Mouse (Mus musculus) forebrain, embryonic 13.5 days (tissue): Measurements from ENCODE around the gene Dlg2. TPM values are rescaled to one million over a fixed set of nuclear protein-coding genes. Genes with fewer than 3 reads are reported as not detected.
A peak's percentile ranks its signal among the peaks of the same experiment; 100 is the strongest.

Source experiments
- ATAC-seq: fragments of 200-750 bp; cut with Nextera tagmentation; 2 replicates; pipeline ENCODE4 v1.8.0; 2017
- H3K27ac ChIP-seq: fragments of 300-500 bp; sonication (generic); 2 replicates; pipeline ENCODE4 v1.5.1; 2015; ENCODE audit warnings: inconsistent platforms, mild to moderate bottlenecking, moderate library complexity
- H3K27me3 ChIP-seq: fragments of 300-500 bp; sonication (generic); 2 replicates; pipeline ENCODE4 v1.6.1; 2015; ENCODE audit warnings: mild to moderate bottlenecking, inconsistent platforms
- H3K36me3 ChIP-seq: fragments of 300-500 bp; sonication (generic); 2 replicates; pipeline ENCODE4 v1.6.1; 2015; ENCODE audit warnings: mild to moderate bottlenecking, inconsistent platforms; ENCODE audit not compliant: poor library complexity, severe bottlenecking
- H3K4me1 ChIP-seq: fragments of 300-500 bp; sonication (generic); 2 replicates; pipeline ENCODE4 v1.6.1; 2015; ENCODE audit warnings: inconsistent platforms
- H3K4me2 ChIP-seq: fragments of 300-500 bp; sonication (generic); 2 replicates; pipeline ENCODE4 v1.6.1; 2015; ENCODE audit warnings: inconsistent platforms, mild to moderate bottlenecking, moderate library complexity
- H3K4me3 ChIP-seq: fragments of 300-500 bp; sonication (generic); 2 replicates; pipeline ENCODE4 v1.5.1; 2015; ENCODE audit warnings: mild to moderate bottlenecking, inconsistent platforms
- H3K9ac ChIP-seq: fragments of 300-500 bp; sonication (generic); 2 replicates; pipeline ENCODE4 v1.6.1; 2015; ENCODE audit warnings: mild to moderate bottlenecking, inconsistent platforms
- H3K9me3 ChIP-seq: fragments of 300-500 bp; sonication (generic); replicated peaks from 2 replicates; pipeline ENCODE4 v1.6.1; 2016; ENCODE audit warnings: inconsistent platforms
- WGBS: fragments of 180-500 bp; shearing (Covaris S2); methylation state at CpG from one replicate; pipeline ENCODE4 v1.1.7; 2015; 5-methylcytosine and 5-hydroxymethylcytosine counted together
- polyA plus RNA-seq: library from polyadenylated mRNA; unstranded; fragments of >200 nt; fragmentation: Nextera tagmentation; extraction: Ambion mirVana; gene quantifications from 2 replicates; pipeline ENCODE4 v1.2.1, GENCODE M21; 2015

Dlg2 gene
- polyA plus RNA-seq, 1 experiment from 2014 or later = 10.1 TPM

DNA sequence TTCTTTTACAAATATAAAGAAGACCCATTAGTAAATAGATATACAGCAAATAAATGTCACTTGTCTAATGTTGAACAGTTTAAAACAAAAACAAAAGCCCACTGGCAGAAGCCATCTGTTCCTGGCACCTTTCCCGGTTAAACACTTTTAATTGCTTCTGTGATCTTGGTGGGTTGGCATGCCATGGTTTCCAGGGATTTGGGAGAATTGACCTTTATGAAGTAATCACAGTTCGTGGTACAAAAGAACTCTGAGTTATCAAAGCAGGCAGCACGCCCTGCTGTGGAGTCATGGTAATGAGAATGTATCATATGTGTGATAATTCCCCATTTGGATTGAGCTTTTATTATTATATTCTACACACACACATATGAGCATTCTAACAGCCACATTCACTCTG lies 1038.0 kb downstream of the Dlg2 start:
- ATAC-seq = peak; percentile 82
- H3K9ac ChIP-seq = no peak overlapping the region
- peaks cover 7% of the 10 kb centered on the region; the same call in 1 of the 2 replicates for H3K4me1 ChIP-seq
- no peak overlapping the region for H3K27ac ChIP-seq
- H3K4me3 ChIP-seq = no peak overlapping the region
- H3K36me3 ChIP-seq = no peaks in the 10 kb centered on the region
- no peaks in the 10 kb centered on the region for H3K9me3 ChIP-seq
- H3K27me3 ChIP-seq = 0 out of 2 replicates have a peak, but pooled peaks cover 2% of the 10 kb centered on the region
- WGBS = 26% methylated on average over 3 of the region's 3 CpGs
- H3K4me2 ChIP-seq = no peak overlapping the region

DNA sequence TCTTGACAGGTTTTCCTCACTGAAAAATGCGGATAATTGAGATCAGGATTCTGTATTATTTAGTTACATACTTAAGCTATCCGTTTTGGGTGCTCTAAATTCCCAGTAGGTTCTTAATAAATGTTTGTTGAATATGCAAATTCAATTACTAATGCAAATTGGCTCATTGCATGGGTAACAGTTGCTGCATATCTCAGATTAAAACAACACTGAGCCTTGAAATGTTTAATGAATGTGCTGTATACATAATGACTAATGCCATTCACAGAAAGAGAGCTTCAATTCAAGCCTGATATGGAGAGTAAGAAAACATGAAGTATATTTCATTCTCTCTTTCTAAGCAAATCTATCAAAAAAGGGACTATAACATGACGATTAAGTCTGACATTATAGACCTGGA lies 1039.8 kb downstream of the Dlg2 start:
- WGBS = 69% methylated on average over 3 of the region's 3 CpGs
- peaks cover 4% of the 10 kb centered on the region; the same call in 1 of the 2 replicates for H3K4me1 ChIP-seq
- no peak overlapping the region; the same call in 1 of the 2 replicates for H3K27ac ChIP-seq
- ATAC-seq = peak; percentile 73
- no peak overlapping the region for H3K4me3 ChIP-seq
- no peaks in the 10 kb centered on the region for H3K36me3 ChIP-seq
- no peak overlapping the region for H3K4me2 ChIP-seq
- H3K9ac ChIP-seq = no peak overlapping the region
- H3K27me3 ChIP-seq = 0 out of 2 replicates have a peak, but pooled peaks cover 2% of the 10 kb centered on the region
- no peaks in the 10 kb centered on the region for H3K9me3 ChIP-seq

DNA sequence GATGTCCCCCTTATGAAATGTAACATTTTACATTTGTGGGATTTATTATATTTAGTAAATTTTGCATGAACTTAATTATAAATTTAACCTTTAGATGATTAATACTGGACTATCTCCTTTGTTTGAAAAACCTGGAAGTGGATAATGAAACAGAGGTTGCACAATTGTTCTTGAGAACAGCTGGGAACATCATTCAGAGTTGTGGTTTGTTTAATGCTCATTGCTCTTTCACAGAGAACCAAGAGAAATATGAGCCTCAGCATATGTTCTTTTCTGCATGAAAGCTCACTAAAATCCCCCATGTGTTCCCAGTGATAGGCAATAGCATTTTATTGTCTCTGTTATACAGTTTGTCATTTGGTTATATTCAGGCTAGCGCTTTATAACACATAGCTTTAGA lies 1049.4 kb downstream of the Dlg2 start:
- no peak for ATAC-seq
- 97% methylated on average over 1 of the region's 1 CpGs for WGBS

DNA sequence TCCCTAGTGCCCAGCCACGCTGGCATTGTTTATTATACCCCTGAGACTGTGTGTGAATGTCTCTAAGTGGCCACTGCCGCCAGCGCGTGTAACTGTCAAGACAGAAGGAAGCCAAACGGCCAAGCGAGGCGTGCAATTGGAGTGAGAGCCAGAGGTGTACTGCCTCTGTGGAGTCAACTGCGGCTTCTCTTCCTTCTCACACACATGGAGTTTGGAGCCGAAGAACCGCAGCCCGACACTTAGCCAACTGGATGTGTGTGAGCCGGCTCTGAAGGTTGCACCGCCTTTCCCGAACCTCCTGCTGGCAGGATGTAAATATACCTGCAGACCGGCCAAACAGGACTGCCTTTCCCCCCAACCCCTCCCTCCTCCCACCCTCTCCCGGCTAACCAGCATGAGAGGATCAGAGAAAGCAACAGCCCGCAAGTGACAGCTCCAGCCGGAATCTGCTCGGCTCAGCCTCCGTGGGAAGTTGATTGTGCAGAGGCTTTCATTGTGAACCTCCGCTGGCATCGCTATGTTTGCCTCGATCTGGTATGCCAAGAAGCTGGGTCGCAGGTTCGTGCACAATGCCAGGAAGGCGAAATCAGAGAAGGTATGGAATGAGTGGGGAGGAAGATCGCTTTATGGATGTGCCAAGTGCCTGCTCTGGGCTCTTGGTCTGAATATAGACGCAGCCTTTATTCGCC lies 1066.3 kb downstream of the Dlg2 start:
- Histone ChIP-seq H3K36me3 (no peaks in the 10 kb centered on the region), H3K9me3 (no peaks in the 10 kb centered on the region), H3K4me3 (peak overlapping the region; percentile 45), H3K27ac (no peak overlapping the region), H3K4me1 (peaks cover 7% of the 10 kb centered on the region), H3K27me3 (peaks cover 9% of the 10 kb centered on the region; the same call in 1 of the 2 replicates), H3K9ac (peak overlapping the region; percentile 63), H3K4me2 (peak overlapping the region; percentile 71)
- 3% methylated on average over 29 of the region's 29 CpGs for WGBS
- peak; percentile 84 for ATAC-seq

More for the DNA sequence above, 1049.4 kb downstream of the Dlg2 start:
- no peak overlapping the region for H3K4me3 ChIP-seq
- H3K9me3 ChIP-seq = no peaks in the 10 kb centered on the region
- no peak overlapping the region for H3K27ac ChIP-seq
- H3K4me1 ChIP-seq = no peaks in the 10 kb centered on the region
- no peak overlapping the region for H3K4me2 ChIP-seq
- no peak overlapping the region for H3K9ac ChIP-seq
- H3K27me3 ChIP-seq = no peaks in the 10 kb centered on the region
- no peaks in the 10 kb centered on the region for H3K36me3 ChIP-seq

DNA sequence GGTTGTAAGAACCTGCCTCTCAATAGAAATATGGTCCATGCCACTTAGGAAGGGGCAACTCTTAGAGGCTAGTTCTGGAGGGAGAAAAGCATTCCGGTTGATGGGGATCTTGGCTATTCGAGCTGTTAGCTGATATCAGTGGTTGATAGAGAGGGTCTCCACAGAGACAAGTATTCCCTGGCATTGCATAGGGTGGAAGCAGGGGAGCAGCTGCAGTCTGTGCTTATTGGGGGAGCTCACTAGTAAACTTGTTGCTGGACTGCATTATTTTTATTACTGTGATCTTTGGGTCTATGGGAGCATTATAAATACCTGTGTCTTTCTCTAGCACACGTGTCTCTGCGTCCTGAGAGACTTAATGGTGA lies 1066.8 kb downstream of the Dlg2 start:
- Histone ChIP-seq H3K27me3 (peaks cover 9% of the 10 kb centered on the region; the same call in 1 of the 2 replicates), H3K4me3 (peak overlapping the region; percentile 45), H3K9ac (peak overlapping the region; percentile 63), H3K36me3 (no peaks in the 10 kb centered on the region), H3K4me1 (peaks cover 7% of the 10 kb centered on the region), H3K27ac (no peak overlapping the region), H3K9me3 (no peaks in the 10 kb centered on the region), H3K4me2 (peak overlapping the region; percentile 71)
- 40% methylated on average over 4 of the region's 4 CpGs for WGBS
- ATAC-seq = peak; percentile 71

DNA sequence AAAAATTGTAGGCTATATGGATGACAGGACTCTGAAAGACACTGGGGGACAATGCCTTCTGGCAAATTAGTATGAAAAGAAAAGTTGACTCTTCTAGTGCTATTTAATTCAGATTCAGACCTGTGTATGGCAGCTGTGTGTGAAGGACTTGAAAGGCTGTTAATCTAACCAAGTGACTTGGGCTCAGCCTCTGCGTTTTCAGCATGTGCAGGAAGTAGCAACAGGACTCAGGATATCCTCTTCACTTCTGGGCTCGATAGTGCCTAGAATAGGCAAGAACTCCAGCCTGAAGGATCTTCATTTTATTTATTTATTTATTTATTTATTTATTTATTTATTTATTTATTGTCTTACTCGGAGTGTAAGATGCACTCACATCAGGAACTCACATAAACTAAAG lies 1068.1 kb downstream of the Dlg2 start:
- ATAC-seq = no peak
- no peak overlapping the region for H3K4me2 ChIP-seq
- H3K4me3 ChIP-seq = no peak overlapping the region
- H3K27me3 ChIP-seq = peaks cover 9% of the 10 kb centered on the region; the same call in 1 of the 2 replicates
- H3K36me3 ChIP-seq = no peaks in the 10 kb centered on the region
- H3K4me1 ChIP-seq = peaks cover 7% of the 10 kb centered on the region
- no peak overlapping the region for H3K27ac ChIP-seq
- 84% methylated on average over 3 of the region's 3 CpGs for WGBS
- H3K9me3 ChIP-seq = no peaks in the 10 kb centered on the region
- no peak overlapping the region for H3K9ac ChIP-seq

DNA sequence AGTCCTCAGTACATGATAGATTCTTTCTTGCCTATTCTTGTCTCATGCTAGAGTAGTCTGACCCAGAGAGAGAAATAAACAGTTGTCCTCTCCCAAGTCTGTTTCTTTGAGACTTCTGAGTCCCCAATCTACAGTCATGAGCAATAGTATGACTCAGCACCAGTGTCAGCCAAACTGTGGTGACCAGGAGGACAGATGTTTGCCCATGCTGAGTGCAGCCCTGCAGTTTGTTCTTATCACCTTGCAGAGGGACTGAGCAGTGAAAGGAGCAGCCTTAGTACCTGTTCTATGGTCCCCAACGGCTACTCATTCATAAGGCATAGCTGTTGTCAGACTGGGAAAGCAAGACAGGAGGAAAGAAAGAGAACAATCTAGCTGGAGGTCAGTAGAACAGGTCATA lies 1072.3 kb downstream of the Dlg2 start:
- no peak overlapping the region for H3K4me3 ChIP-seq
- 0 out of 2 replicates have a peak, but pooled peaks cover 2% of the 10 kb centered on the region for H3K27me3 ChIP-seq
- no peak overlapping the region for H3K9ac ChIP-seq
- H3K4me2 ChIP-seq = no peak overlapping the region
- H3K27ac ChIP-seq = no peak overlapping the region
- no peaks in the 10 kb centered on the region for H3K4me1 ChIP-seq
- 59% methylated on average over 1 of the region's 1 CpGs for WGBS
- H3K36me3 ChIP-seq = no peaks in the 10 kb centered on the region
- H3K9me3 ChIP-seq = no peaks in the 10 kb centered on the region
- ATAC-seq = no peak

DNA sequence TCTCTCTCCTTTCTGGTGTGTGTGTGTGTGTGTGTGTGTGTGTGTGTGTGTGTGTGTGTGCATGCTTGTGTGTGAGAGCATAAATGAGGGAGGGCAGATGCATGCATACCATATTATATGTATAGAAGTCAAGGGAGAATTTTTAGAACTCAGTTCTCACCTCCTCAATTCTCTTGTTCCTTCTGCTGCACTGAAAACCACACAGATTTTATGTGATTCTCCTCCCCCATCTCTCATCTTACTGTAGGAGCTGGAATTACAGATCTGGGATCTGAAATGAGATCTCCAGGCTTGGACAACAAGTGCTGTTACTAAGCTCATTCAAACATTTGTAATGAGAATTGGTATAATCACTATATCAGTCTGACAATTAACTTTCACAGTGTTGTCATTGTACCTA lies 1081.1 kb downstream of the Dlg2 start:
- Histone ChIP-seq H3K4me2 (no peak overlapping the region), H3K4me3 (no peak overlapping the region), H3K9me3 (no peaks in the 10 kb centered on the region), H3K27ac (no peak overlapping the region), H3K4me1 (peaks cover 6% of the 10 kb centered on the region; the same call in 1 of the 2 replicates), H3K27me3 (no peaks in the 10 kb centered on the region), H3K36me3 (no peaks in the 10 kb centered on the region), H3K9ac (no peak overlapping the region)
- no peak for ATAC-seq

DNA sequence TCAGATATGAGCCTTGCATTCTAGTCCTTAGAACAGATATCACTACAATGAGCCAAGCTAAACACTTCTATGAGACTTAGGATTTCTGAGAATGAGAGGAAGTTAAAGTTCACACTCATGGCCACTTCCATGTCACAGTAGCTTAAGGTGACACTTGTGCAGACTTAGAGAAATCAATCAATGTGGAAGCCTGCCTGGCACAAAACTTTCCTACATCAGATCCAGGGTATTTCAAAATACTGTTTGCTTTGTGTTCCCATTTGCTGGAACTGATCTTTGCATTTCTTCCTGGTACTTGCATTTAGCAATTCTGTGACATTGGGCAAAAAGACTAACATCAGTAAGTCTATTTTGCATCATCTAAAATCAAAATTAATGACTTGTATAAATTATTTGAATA lies 1091.0 kb downstream of the Dlg2 start:
- no peak overlapping the region for H3K4me3 ChIP-seq
- no peak overlapping the region for H3K9ac ChIP-seq
- H3K9me3 ChIP-seq = no peaks in the 10 kb centered on the region
- H3K27ac ChIP-seq = no peak overlapping the region
- H3K27me3 ChIP-seq = no peaks in the 10 kb centered on the region
- H3K4me2 ChIP-seq = no peak overlapping the region
- ATAC-seq = no peak
- no peaks in the 10 kb centered on the region for H3K36me3 ChIP-seq
- H3K4me1 ChIP-seq = no peaks in the 10 kb centered on the region

DNA sequence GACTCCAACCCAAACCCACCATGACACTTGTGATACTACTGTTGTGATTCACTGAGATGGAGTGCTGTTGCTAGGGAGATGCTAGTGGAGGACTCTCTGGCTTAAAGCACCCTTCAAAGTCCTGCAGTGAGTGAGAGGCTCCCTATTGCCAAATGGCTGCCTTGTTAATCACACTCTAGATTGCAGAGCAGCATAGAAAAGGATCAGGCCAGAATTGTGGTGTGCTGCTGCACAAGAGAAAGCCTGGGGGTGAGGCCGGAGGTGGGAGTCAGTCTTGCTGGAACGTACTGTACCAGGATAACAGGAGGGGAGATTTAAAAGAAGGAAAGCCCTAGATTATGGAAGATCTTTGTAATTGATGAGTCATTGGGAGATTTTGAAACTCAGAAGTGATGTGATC lies 1094.5 kb downstream of the Dlg2 start:
- WGBS = 62% methylated on average over 2 of the region's 2 CpGs
- Histone ChIP-seq H3K4me1 (no peaks in the 10 kb centered on the region), H3K9me3 (no peaks in the 10 kb centered on the region), H3K4me2 (no peak overlapping the region), H3K27me3 (no peaks in the 10 kb centered on the region), H3K9ac (no peak overlapping the region), H3K4me3 (no peak overlapping the region), H3K27ac (no peak overlapping the region), H3K36me3 (no peaks in the 10 kb centered on the region)
- 0 out of 2 replicates have a peak, but pooled peaks have one; percentile 33 for ATAC-seq

DNA sequence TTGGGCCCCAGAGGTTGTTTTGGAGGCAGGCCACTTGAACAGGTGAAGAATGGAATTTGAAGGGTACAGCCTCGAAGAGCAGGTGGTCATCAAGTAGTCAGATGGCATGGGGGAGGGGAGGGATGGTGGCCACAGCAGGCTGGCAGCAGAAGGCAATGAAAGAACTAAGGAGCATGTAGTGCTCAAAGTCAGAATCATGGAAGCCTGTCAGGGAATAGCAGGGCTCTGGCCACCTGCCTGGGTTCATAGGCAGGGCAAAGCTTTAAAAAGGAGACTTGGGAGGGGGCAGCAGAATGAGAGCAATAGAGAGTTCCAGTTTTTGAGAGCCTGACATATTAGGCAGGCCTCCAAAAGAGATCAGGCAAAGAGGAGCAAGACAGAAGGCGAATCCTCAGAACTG lies 1096.2 kb downstream of the Dlg2 start:
- no peak overlapping the region for H3K4me3 ChIP-seq
- 75% methylated on average over 2 of the region's 2 CpGs for WGBS
- ATAC-seq = no peak
- no peaks in the 10 kb centered on the region for H3K4me1 ChIP-seq
- no peaks in the 10 kb centered on the region for H3K36me3 ChIP-seq
- no peak overlapping the region for H3K9ac ChIP-seq
- no peaks in the 10 kb centered on the region for H3K9me3 ChIP-seq
- no peak overlapping the region for H3K27ac ChIP-seq
- H3K4me2 ChIP-seq = no peak overlapping the region
- H3K27me3 ChIP-seq = no peaks in the 10 kb centered on the region

DNA sequence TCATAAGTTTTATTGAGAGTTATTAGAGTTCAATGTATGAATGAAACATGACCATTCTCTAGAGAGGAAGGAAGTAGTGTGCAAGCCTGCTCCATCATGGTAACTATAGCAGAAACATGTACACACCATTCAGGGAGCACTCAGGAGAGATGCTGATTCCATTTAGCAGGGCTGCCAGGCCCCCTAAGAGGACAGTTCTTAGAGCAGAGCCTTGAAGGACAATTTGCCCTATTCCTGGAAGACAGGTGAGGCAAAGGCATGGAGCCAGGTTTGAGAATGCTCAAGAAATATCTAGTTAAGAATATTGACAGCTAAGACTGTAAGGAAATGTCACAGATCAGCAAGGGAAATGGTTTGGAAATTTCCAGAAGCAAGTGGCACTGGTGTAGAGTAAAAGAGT lies 1096.8 kb downstream of the Dlg2 start:
- no peaks in the 10 kb centered on the region for H3K9me3 ChIP-seq
- H3K4me1 ChIP-seq = no peaks in the 10 kb centered on the region
- H3K9ac ChIP-seq = no peak overlapping the region
- H3K27me3 ChIP-seq = no peaks in the 10 kb centered on the region
- no peak overlapping the region for H3K4me2 ChIP-seq
- no peaks in the 10 kb centered on the region for H3K36me3 ChIP-seq
- no peak overlapping the region for H3K27ac ChIP-seq
- no peak overlapping the region for H3K4me3 ChIP-seq
- ATAC-seq = no peak

DNA sequence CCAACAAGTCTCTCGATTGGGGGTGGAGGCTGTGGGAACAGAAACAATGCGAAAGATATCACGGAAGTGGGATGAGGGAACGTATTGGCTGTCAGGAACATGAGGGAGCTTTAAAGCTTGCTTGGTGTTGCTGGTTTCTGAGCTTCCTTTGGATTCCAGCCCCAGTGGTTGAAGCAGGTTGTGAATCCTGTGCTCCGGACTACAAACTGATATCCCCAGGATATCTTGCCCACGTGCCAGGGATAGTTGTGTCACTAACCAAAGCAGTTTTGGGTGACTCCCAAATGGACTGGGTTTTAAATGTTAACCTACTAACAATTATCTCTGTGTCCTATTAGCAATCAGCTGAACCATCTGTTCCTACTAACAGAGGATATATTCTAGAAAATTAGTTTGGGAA lies 1099.7 kb downstream of the Dlg2 start:
- ATAC-seq = no peak
- H3K27ac ChIP-seq = no peak overlapping the region
- 86% methylated on average over 6 of the region's 6 CpGs for WGBS
- no peaks in the 10 kb centered on the region for H3K36me3 ChIP-seq
- H3K9ac ChIP-seq = no peak overlapping the region
- H3K4me2 ChIP-seq = no peak overlapping the region
- no peaks in the 10 kb centered on the region for H3K27me3 ChIP-seq
- no peaks in the 10 kb centered on the region for H3K4me1 ChIP-seq
- H3K4me3 ChIP-seq = no peak overlapping the region
- no peaks in the 10 kb centered on the region for H3K9me3 ChIP-seq
